ENCODE assay signal across 8 mouse cellular contexts in the genomic region with DNA sequence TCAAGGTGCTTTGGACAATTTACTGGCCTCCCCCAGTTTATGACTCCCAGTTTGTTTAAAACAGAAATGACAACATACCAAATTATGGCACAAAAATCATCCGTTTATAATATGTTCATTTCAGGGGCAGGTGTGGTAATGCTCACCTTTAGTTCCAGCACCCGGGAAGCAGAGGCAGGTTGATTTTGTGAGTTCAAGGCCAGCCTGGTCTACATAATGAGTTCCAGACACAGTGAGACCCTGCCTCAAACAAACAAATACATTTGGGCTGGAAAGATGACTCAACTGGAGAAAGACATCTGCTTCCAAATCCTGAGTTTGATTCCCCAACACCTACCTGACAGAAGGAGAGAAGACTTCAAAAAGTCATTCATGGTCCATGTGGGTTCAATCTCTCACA. TPM values are rescaled to one million over a fixed set of nuclear protein-coding genes. Genes with fewer than 3 reads are reported as not detected.
DNase-seq lines count a peak whose midpoint lies in the region; ATAC-seq and TF ChIP-seq lines count a peak whose summit lies in the region.

No protein-coding gene starts in this region.

- intact Hi-C loops in heart, postnatal 14 days (cut with DNase I): no loop called here

- no peak for ATAC-seq in heart, embryonic 16.5 days (replicated peaks; ENCODE audit: extremely low read depth, insufficient read depth, low FRiP score)
- no peak for ATAC-seq in liver, embryonic 16.5 days (ENCODE audit: low read depth)
- ATAC-seq in CD4-positive, CD25-positive, alpha-beta regulatory T cell, adult 4 months: no peak

- no peaks in the 10 kb centered on the region for H3K9me3 ChIP-seq in E14TG2a.4 (ENCODE audit: low read length)
- no peaks in the 10 kb centered on the region for H3K9me3 ChIP-seq in heart, embryonic 16.5 days (replicated peaks; ENCODE audit: control insufficient read depth, low read length)
- no peaks in the 10 kb centered on the region for H3K9me3 ChIP-seq in liver, embryonic 16.5 days (replicated peaks; ENCODE audit: control insufficient read depth, low read length)

- 78% methylated on average over 2 of the region's 2 CpGs for whole genome bisulfite sequencing in heart, embryonic 16.5 days
- 68% methylated on average over 2 of the region's 2 CpGs for WGBS in liver, embryonic 16.5 days (ENCODE audit: insufficient replicate concordance)

- H3K4me2 ChIP-seq in heart, embryonic 16.5 days (ENCODE audit: low read depth, low read length): peak overlapping the region; percentile 89; the same call in 1 of the 2 replicates
- peak overlapping the region; percentile 99 for H3K4me2 ChIP-seq in liver, embryonic 16.5 days (ENCODE audit: low read depth, low read length)

- H3K4me3 ChIP-seq in E14TG2a.4 (replicated peaks; ENCODE audit: low read length): peak overlapping the region; percentile 96; the same call in 1 of the 2 replicates
- H3K4me3 ChIP-seq in heart, embryonic 16.5 days (ENCODE audit: low read length): no peak overlapping the region
- H3K4me3 ChIP-seq in liver, embryonic 16.5 days (ENCODE audit: low read depth, low read length): peak overlapping the region; percentile 84

- H3K27ac ChIP-seq in heart, embryonic 16.5 days (ENCODE audit: low read length): peak overlapping the region; percentile 97
- peak overlapping the region; percentile 100 for H3K27ac ChIP-seq in liver, embryonic 16.5 days (ENCODE audit: low read length)

- H3K9ac ChIP-seq in heart, embryonic 16.5 days (ENCODE audit: low read length): no peak overlapping the region
- H3K9ac ChIP-seq in liver, embryonic 16.5 days (ENCODE audit: low read depth, low read length): peak overlapping the region; percentile 91; the same call in 1 of the 2 replicates

- H3K36me3 ChIP-seq in E14TG2a.4 (ENCODE audit: insufficient read depth, low read length): 0 out of 2 replicates have a peak, but pooled peaks cover 3% of the 10 kb centered on the region
- H3K36me3 ChIP-seq in heart, embryonic 16.5 days (ENCODE audit: control insufficient read depth, insufficient read depth): no peaks in the 10 kb centered on the region
- H3K36me3 ChIP-seq in liver, embryonic 16.5 days (ENCODE audit: control insufficient read depth, insufficient read depth): no peaks in the 10 kb centered on the region

- TF ChIP-seq CTCF in E14TG2a.4 (conservative IDR thresholded peaks at IDR 0.05; ENCODE audit: low read length): no peak

- DNase-seq in heart, adult 11 months: peak; percentile 87
- DNase-seq in heart, postnatal 14 days: no peak
- DNase-seq in thymus, postnatal 25 days: no peak
- no peak for DNase-seq in kidney, postnatal 14 days

- peaks cover 37% of the 10 kb centered on the region for H3K4me1 ChIP-seq in E14TG2a.4 (replicated peaks; ENCODE audit: low read depth, low read length)
- H3K4me1 ChIP-seq in heart, embryonic 16.5 days (ENCODE audit: control insufficient read depth, insufficient read depth, low read length): peaks cover 38% of the 10 kb centered on the region
- peaks cover 32% of the 10 kb centered on the region for H3K4me1 ChIP-seq in liver, embryonic 16.5 days (ENCODE audit: control insufficient read depth, low read depth, low read length)

- H3K27me3 ChIP-seq in E14TG2a.4 (ENCODE audit: insufficient read depth, low read length): peaks cover 9% of the 10 kb centered on the region
- no peaks in the 10 kb centered on the region for H3K27me3 ChIP-seq in heart, embryonic 16.5 days (ENCODE audit: control insufficient read depth, insufficient read depth, low read length)
- H3K27me3 ChIP-seq in liver, embryonic 16.5 days (ENCODE audit: control insufficient read depth, insufficient read depth, low read depth, low read length): no peaks in the 10 kb centered on the region

RNA-seq across cellular contexts. Expression of a gene that starts 1.5 kb away (rescaled TPM):
- total RNA-seq in heart, postnatal 14 days (2021): 10 to 100 TPM; 62.2 to 66.9 TPM
- 44.3 and 51.9 TPM in 2 replicates for polyA plus RNA-seq in heart, embryonic 16.5 days (2015; fragmentation: Nextera tagmentation; extraction: Ambion mirVana)
- polyA plus RNA-seq in liver, embryonic 16.5 days (2015; fragmentation: Nextera tagmentation; extraction: Ambion mirVana): 26.4 and 33.7 TPM in 2 replicates
- 100 to 1,000 TPM; 298 to 352 TPM for polyA plus RNA-seq in CD4-positive, CD25-positive, alpha-beta regulatory T cell, adult 4 months (2017; shearing (Covaris generic))

RNA-seq across cellular contexts. Expression of a gene that starts 51.3 kb away (rescaled TPM):
- 10 to 100 TPM; 35.4 to 40.0 TPM for total RNA-seq in heart, postnatal 14 days (2021)
- polyA plus RNA-seq in heart, embryonic 16.5 days (2015; fragmentation: Nextera tagmentation; extraction: Ambion mirVana): 73.1 and 91.5 TPM in 2 replicates
- polyA plus RNA-seq in liver, embryonic 16.5 days (2015; fragmentation: Nextera tagmentation; extraction: Ambion mirVana): 20.6 and 21.9 TPM in 2 replicates
- 100 to 1,000 TPM; 112 to 156 TPM for polyA plus RNA-seq in CD4-positive, CD25-positive, alpha-beta regulatory T cell, adult 4 months (2017; shearing (Covaris generic))
